ENCODE assay signal across 10 mouse cellular contexts in genomic region chr11:82006796-82007423, GRCm38 (mm10). TPM values are rescaled to one million over a fixed set of nuclear protein-coding genes. Genes with fewer than 3 reads are reported as not detected.
DNase-seq lines count a peak whose midpoint lies in the region; ATAC-seq lines count a peak whose summit lies in the region.
"Had no signal": no experiment of that assay in that cellular context is flagged by ENCODE, and none has a peak within 500 bp of the region (broad histone marks: within the 10 kb centered on the region; RNA-seq: fewer than 3 reads in every experiment).

No protein-coding gene starts in this region.

- H3K4me2 ChIP-seq in kidney, embryonic 14.5 days (replicated peaks; ENCODE audit: low read depth, low read length): no peak overlapping the region
- no peak overlapping the region for H3K4me2 ChIP-seq in hindbrain, embryonic 14.5 days (replicated peaks)
- H3K4me2 ChIP-seq in lung, embryonic 15.5 days: peak overlapping the region; percentile 9; the same call in 1 of the 2 replicates

- no peaks in the 10 kb centered on the region for H3K9me3 ChIP-seq in kidney, embryonic 14.5 days (ENCODE audit: control insufficient read depth, low read length)
- H3K9me3 ChIP-seq in hindbrain, embryonic 14.5 days (ENCODE audit: control insufficient read depth, low read length): no peaks in the 10 kb centered on the region
- no peaks in the 10 kb centered on the region for H3K9me3 ChIP-seq in lung, embryonic 15.5 days

- DNase-seq in kidney, adult 11 months: peak; percentile 51
- DNase-seq in c-Kit-positive CD71-negative TER-119-negative erythroid progenitor cells, embryonic 14.5 days (ENCODE audit: low read depth): peak; percentile 37
- no peak for DNase-seq in hindbrain, embryonic 14.5 days (ENCODE audit: low spot score)
- DNase-seq in yolk sac, embryonic 10.5 days (ENCODE audit: low spot score): peak; percentile 45
- no peak for DNase-seq in MN1 (ENCODE audit: low spot score)

- no peak for ATAC-seq in kidney, embryonic 14.5 days (ENCODE audit: low FRiP score, low TSS enrichment)
- no peak for ATAC-seq in hindbrain, embryonic 14.5 days (ENCODE audit: low FRiP score)
- ATAC-seq in lung, embryonic 15.5 days (ENCODE audit: borderline replicate concordance, extremely low read depth, low FRiP score, low TSS enrichment): peak; percentile 84
- no peak for ATAC-seq in activated CD4-positive, CD25-positive, alpha-beta regulatory T cell, adult 4 months

- H3K9ac ChIP-seq in kidney, embryonic 14.5 days (ENCODE audit: low read depth, low read length): no peak overlapping the region
- H3K9ac ChIP-seq in hindbrain, embryonic 14.5 days: no peak overlapping the region
- H3K9ac ChIP-seq in lung, embryonic 15.5 days: no peak overlapping the region

- H3K4me1 ChIP-seq in kidney, embryonic 14.5 days (ENCODE audit: control insufficient read depth, insufficient read depth, low read length): no peaks in the 10 kb centered on the region
- peaks cover 9% of the 10 kb centered on the region for H3K4me1 ChIP-seq in hindbrain, embryonic 14.5 days (replicated peaks; ENCODE audit: control insufficient read depth, insufficient read depth, low read length)
- H3K4me1 ChIP-seq in lung, embryonic 15.5 days: peaks cover 14% of the 10 kb centered on the region

- 61% methylated on average over 12 of the region's 12 CpGs for WGBS in kidney, embryonic 14.5 days
- 54% methylated on average over 12 of the region's 12 CpGs for WGBS in hindbrain, embryonic 14.5 days
- WGBS in lung, embryonic 15.5 days: 29% methylated on average over 12 of the region's 12 CpGs

- H3K27me3 ChIP-seq in kidney, embryonic 14.5 days (ENCODE audit: control insufficient read depth, insufficient read depth, low read length): no peaks in the 10 kb centered on the region
- H3K27me3 ChIP-seq in hindbrain, embryonic 14.5 days (ENCODE audit: control insufficient read depth, insufficient read depth, low read length): no peaks in the 10 kb centered on the region
- no peaks in the 10 kb centered on the region for H3K27me3 ChIP-seq in lung, embryonic 15.5 days

- H3K36me3 ChIP-seq in kidney, embryonic 14.5 days (ENCODE audit: control insufficient read depth, insufficient read depth, low read length): no peaks in the 10 kb centered on the region
- no peaks in the 10 kb centered on the region for H3K36me3 ChIP-seq in hindbrain, embryonic 14.5 days (replicated peaks; ENCODE audit: control insufficient read depth, insufficient read depth)
- H3K36me3 ChIP-seq in lung, embryonic 15.5 days: no peaks in the 10 kb centered on the region

- no peak overlapping the region for H3K27ac ChIP-seq in kidney, embryonic 14.5 days (ENCODE audit: low read depth, low read length)
- H3K27ac ChIP-seq in hindbrain, embryonic 14.5 days: 0 out of 2 replicates have a peak overlapping the region, but pooled peaks have one; percentile 17
- peak overlapping the region; percentile 75 for H3K27ac ChIP-seq in lung, embryonic 15.5 days

- no peak overlapping the region for H3K4me3 ChIP-seq in kidney, embryonic 14.5 days (ENCODE audit: low read length)
- H3K4me3 ChIP-seq in hindbrain, embryonic 14.5 days (replicated peaks; ENCODE audit: low read length): no peak overlapping the region
- no peak overlapping the region for H3K4me3 ChIP-seq in lung, embryonic 15.5 days

RNA-seq across cellular contexts. Expression of gene Ccl2, which starts 28.5 kb away (rescaled TPM):
- 0.92 and 2.7 TPM in 2 replicates for polyA plus RNA-seq in kidney, embryonic 14.5 days (2014; fragmentation: Nextera tagmentation; extraction: Ambion mirVana)
- polyA plus RNA-seq in hindbrain, embryonic 14.5 days (2014; fragmentation: Nextera tagmentation; extraction: Ambion mirVana): 0.78 TPM in 1 of 2 replicates, not detected in the other
- 26.0 and 29.9 TPM in 2 replicates for polyA plus RNA-seq in lung, embryonic 15.5 days (2015; fragmentation: Nextera tagmentation; extraction: Ambion mirVana)
- polyA plus RNA-seq in activated CD4-positive, CD25-positive, alpha-beta regulatory T cell, adult 4 months (2017; shearing (Covaris generic)): not detected

RNA-seq across cellular contexts. Expression of gene Gm17268, which starts 31.5 kb away (rescaled TPM):
- not detected in 2 replicates for polyA plus RNA-seq in kidney, embryonic 14.5 days (2014; fragmentation: Nextera tagmentation; extraction: Ambion mirVana)
- polyA plus RNA-seq in hindbrain, embryonic 14.5 days (2014; fragmentation: Nextera tagmentation; extraction: Ambion mirVana): not detected in 2 replicates
- polyA plus RNA-seq in lung, embryonic 15.5 days (2015; fragmentation: Nextera tagmentation; extraction: Ambion mirVana): not detected in 2 replicates
- polyA plus RNA-seq in activated CD4-positive, CD25-positive, alpha-beta regulatory T cell, adult 4 months (2017; shearing (Covaris generic)): not detected
- polyA plus RNA-seq: gonadal fat pad, adult 2 months; stomach, embryonic 14.5 days had no signal

RNA-seq across cellular contexts. Expression of gene Ccl7, which starts 38.6 kb away (rescaled TPM):
- 0.74 and 0.93 TPM in 2 replicates for polyA plus RNA-seq in kidney, embryonic 14.5 days (2014; fragmentation: Nextera tagmentation; extraction: Ambion mirVana)
- 0.90 and 1.9 TPM in 2 replicates for polyA plus RNA-seq in hindbrain, embryonic 14.5 days (2014; fragmentation: Nextera tagmentation; extraction: Ambion mirVana)
- polyA plus RNA-seq in lung, embryonic 15.5 days (2015; fragmentation: Nextera tagmentation; extraction: Ambion mirVana): 15.1 and 16.1 TPM in 2 replicates
- not detected for polyA plus RNA-seq in activated CD4-positive, CD25-positive, alpha-beta regulatory T cell, adult 4 months (2017; shearing (Covaris generic))

RNA-seq across cellular contexts. Expression of gene Asic2, which starts 38.7 kb away (rescaled TPM):
- 3.4 and 3.8 TPM in 2 replicates for polyA plus RNA-seq in kidney, embryonic 14.5 days (2014; fragmentation: Nextera tagmentation; extraction: Ambion mirVana)
- 12.4 and 14.7 TPM in 2 replicates for polyA plus RNA-seq in hindbrain, embryonic 14.5 days (2014; fragmentation: Nextera tagmentation; extraction: Ambion mirVana)
- polyA plus RNA-seq in lung, embryonic 15.5 days (2015; fragmentation: Nextera tagmentation; extraction: Ambion mirVana): 0.33 and 0.37 TPM in 2 replicates
- not detected for polyA plus RNA-seq in activated CD4-positive, CD25-positive, alpha-beta regulatory T cell, adult 4 months (2017; shearing (Covaris generic))

RNA-seq across cellular contexts. Expression of gene Ccl11, which starts 50.7 kb away (rescaled TPM):
- 9.7 and 10.4 TPM in 2 replicates for polyA plus RNA-seq in kidney, embryonic 14.5 days (2014; fragmentation: Nextera tagmentation; extraction: Ambion mirVana)
- polyA plus RNA-seq in hindbrain, embryonic 14.5 days (2014; fragmentation: Nextera tagmentation; extraction: Ambion mirVana): 0.19 TPM in 1 of 2 replicates, not detected in the other
- 81.8 and 84.7 TPM in 2 replicates for polyA plus RNA-seq in lung, embryonic 15.5 days (2015; fragmentation: Nextera tagmentation; extraction: Ambion mirVana)
- not detected for polyA plus RNA-seq in activated CD4-positive, CD25-positive, alpha-beta regulatory T cell, adult 4 months (2017; shearing (Covaris generic))

Comparison
In these comparisons a context has a peak if more than half of its experiments do, and no peak if none do; other contexts are left out.
1. DNase-seq: peak in kidney, adult 11 months (single experiment), c-Kit-positive CD71-negative TER-119-negative erythroid progenitor cells, embryonic 14.5 days (single experiment) and yolk sac, embryonic 10.5 days (single experiment); none in hindbrain, embryonic 14.5 days (single experiment) and MN1 (single experiment).